Mouse (Mus musculus) lung, postnatal 25 days (tissue): ENCODE measurements around the gene Myb.

Source experiments
- DNase-seq: peaks from one replicate; pipeline ENCODE4 v3.0.0; 2022; ENCODE audit warnings: low spot score

Myb gene

DNA sequence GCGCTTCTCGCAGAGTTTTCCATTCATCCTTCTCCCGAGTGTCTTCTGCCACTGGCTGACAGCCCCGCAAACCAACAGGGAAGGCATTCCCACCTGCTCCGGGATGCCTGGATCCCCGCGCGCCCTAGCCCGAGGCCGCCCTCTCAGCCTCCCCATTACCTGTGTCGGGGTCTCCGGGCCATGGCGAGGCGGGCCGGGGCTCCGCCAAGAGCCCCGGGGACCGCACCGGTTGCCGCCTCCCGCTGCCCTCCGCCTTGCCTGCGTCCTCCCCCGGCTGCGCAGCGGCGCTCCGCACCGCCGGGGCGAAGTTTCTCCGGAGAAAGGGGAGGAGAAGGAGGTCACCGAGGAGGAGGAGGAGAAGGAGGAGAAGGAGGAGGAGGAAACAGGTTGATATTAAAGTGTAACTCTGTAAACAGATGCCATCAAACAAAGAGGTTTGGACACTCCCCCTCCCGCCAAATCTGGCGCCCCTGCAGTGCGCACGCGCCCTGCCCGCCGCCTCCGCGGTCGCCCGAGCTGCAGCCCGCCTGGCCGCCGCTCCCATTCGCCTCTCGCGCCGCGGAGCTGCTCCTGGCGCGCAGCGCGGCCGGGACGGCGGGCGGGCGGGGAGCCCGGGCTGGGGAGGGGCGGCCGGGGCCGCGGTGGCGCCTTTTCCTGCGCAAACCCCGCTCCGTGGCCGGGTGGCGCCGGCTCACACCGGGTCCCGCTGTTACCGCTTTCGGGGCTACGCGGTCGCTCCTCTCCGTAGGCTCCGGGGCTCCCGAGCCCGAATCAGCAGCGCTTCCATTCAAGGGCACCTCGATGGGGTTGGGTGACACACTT is at the start of gene Myb:
Gene Myb (minus strand): TSS at position 448 of the 822 bp plus-strand sequence.
- peak; percentile 32 for DNase-seq

DNA sequence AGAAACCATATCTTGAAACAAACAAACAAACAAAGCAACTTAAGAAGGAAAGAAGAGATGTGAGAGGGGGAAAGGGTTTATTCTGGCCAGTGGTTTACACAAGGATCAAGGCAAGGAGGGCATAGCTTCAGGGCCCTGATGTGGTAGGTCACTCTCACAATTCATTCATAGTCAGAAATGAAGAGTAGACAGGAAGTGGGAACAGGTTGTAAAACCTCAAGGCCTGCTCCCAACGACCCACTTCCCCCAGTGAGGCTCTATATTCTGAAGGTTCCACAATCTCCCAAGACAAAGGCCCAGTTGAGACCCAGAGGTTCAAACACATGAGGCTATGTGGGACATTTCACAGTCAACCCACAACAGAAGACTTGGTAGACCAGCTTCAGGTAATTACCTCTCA is 46.6 kb upstream of the Myb start:
- no peak for DNase-seq

DNA sequence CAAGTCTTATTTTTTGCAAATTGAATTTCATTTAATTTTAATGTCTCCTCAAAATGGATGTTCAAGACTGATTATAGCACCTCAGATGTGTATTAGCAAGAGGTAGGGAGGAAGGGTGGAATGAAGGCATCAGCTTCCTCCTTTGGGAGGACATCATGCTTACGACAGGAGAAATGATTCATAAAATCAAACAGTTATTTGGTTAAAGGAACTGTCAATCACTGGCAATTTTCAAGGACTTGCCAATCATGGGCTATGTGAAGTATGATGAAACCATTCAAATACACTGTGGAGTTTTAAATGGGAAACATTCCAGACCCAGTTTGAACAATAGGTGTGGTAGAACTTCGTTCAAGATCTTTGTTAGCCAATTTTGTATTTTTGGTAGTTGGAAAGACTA is 45.4 kb upstream of the Myb start:
- DNase-seq, result no peak

DNA sequence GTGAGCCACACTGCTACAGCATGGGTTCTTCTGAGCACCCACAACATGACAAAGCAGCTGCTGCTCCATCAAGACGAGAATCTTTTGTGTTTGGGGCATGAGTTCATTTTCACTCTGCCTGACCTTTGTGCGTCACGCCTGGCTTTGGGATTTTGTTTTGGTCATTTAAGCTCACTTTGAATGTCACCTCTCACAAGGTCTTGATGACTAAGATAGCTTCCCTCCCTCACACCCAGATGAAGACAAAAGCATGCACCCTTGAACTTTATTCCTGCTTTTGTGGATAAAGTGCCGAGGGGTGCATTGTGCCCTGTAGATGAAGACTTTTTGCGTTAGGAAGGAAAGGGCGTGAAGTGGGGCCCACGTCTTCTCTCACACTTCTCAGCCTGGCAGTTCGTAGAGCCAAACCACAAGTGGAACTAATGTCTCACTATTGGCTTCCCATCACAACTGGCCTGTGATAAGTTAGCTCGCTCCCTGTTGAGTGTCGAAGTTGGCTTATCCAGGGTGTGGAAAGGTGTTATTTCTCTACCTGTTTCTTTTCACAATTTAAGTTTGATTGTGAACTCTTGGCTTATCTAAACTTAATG is 43.8 kb upstream of the Myb start:
- DNase-seq, result no peak

DNA sequence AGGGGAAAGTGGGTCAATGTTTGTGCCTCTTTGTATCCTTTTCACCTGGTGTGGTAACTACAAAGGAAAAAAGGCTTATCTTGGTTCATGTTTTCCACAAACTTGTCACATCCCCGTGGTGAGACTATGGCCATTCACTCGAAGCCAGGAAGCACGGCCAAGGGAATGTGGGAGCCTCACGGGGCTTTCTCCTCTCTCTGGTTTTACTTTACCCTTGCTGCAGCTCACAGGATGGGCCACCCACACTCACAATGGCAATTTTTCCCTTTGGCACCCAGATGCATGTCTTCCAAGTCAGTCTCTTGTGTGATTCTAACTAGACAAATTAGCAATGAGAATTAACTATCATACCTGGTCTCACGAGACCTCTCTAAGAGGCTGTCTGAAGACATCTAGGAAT is 43.1 kb upstream of the Myb start:
- DNase-seq, result no peak

DNA sequence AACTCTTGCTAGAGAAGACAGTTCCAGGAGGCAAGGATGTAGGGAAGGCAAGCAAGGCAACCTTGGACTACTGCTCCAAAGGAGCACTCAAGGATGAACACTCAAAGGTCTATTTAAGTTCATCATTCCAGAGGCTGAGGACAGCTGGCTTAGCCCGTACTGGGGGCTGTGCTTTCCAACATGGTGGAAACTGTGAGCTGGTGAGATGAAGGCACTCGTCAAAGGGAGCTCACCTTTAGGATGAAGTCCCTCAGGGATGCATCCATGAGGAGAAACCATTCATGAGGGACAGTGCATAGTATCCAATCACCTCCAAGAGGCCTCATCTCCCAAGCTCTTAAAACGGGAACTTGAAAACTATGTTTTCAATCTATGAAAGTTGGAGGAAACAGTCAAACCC is 42.7 kb upstream of the Myb start:
- DNase-seq, result no peak

DNA sequence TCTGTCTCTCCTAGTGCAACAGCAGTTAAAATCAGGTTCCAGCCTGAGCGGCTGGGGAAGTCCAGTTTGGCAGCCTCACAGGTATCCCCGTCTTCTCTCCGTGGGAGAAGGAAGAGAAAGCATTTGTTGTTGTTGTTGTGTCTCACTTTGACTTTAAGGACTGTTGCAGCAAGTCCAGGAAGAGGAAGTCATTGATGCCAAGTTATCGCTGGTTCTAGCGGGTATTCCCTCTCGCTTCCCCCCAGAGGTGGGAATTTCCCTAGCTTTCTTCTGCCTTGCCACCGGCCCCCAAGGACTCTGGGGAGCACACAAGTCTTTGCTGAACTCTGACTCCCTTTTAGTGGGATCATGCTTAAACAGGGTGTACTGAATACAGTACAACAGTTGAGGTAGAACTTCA is 40.0 kb upstream of the Myb start:
- DNase-seq, result no peak

DNA sequence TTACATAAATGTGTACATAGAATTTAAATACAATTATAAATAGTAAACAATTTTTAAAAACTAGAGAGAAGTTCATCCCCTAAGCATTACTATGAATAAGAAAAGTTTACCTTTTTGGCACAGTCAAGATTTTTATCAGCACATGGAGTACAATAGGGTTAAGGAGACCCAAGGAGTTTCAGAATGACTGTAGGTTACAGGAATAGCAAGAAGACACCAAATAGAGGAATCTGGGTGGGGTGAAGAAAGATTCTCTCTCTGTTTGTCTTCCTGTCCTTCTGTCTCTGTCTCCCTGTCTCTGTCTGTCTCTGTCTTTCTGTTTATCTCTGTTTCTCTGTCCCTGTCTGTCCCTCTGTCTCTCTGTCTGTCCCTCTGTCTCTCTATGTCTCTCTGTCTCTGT is 39.5 kb upstream of the Myb start:
- DNase-seq, result no peak

DNA sequence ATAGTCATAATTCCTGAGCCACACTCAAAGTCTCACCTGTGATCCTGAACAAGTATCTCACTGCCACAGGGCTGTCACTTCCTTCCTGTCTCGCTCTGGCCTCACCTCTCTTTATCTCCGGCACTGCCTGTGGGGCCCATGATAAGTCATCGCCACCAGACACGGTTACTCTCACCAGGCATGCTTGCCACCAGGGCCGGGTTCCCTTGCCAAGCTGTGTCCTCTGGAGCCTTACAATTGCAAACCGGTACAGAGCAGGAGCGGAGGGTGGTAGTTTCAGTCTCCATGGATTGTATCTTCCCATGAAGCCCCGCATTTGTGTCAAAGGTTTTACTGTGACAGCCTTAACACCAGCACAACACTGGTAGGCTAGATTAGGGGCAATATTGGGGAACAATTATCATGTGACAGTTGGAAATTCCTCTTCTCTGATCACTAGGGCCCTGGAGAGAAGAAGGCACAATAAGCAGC is 35.9 kb upstream of the Myb start:
- no peak for DNase-seq

DNA sequence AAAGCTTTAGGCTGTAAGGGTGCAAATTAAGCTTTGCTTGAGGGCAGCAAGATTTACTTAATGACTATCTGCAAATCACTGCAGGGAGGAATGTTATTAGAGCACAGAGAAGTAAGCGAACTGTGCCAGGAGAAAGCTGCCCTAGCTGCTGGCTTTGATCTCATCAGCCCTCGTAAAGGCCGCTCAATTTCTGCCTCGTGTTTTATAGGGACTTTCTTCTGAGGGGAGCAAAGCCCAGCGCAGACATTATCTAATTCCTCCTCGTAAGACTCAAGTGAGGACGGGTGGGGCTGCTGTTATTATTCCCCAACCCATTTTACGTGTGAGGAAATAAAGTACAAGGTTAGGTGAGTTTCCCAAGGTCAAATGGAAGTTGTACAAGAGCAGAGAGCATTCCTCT is 34.8 kb upstream of the Myb start:
- DNase-seq, result no peak

DNA sequence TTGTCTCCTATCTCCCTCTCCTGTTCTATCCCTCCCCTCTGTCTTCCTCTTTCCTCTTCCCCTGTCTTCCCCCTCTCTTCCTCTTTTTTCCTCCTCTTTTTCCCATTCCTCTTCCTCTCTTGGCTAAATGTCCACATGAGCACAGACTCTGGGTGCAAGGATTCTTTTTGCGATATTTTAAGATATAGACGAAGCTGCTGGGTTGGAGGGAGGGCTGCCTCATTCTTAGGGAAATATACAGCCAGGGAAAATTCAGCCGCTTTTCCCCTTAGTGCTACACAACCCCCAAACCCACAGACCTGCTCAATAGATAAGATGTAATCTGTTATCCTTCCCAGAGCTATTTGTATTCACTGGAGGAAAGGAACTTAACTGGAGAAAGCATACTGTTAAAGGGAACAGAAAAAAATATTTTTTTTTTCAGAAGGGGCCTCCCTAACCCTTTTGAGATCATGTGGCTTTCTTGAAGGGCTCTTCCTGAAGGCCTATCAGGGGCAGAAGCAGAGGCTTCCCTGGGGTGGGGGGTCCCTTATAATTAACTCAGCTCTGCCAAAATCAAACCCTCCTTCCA is 33.2 kb upstream of the Myb start:
- no peak for DNase-seq

DNA sequence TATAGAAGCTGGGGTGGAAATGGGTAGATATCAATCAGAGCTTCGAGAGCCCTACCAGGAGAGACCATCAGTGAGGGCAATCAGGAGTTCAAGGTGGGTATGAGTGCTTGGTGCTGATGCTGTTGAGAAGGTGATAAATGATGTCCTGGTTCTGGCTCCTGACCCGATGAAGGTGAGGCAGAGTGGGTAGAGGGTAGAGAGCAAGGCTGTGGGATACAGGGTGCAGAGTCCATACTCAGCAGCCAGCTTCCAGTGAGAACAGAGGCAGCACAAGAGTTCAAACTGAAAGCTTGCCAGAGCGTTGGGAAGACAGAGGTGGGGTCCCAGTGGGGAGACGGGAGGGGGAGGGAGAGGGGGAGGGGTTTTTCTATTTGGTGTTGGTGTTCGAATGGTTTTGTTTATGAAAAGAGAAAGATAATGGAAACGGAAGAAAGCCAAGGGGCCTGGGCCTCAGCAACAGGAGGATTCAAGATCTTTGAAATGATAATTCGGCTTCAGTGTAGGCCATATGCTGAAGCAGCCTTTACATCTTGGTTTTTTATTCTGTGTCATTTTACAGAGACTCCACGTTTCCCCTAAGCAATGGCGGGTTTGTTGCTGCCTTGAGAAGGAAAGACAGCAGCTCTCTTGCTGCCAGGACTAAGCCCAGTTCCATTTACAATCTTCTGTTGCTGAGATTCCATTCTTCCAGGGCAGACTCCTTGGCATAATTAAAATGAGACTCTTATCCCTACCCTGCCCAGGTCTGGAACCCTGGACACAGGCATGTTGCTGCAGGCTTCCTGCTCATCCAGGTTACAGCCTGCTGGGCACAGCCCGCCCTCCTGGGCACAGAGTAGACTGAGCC is 32.5 kb upstream of the Myb start:
- no peak for DNase-seq

DNA sequence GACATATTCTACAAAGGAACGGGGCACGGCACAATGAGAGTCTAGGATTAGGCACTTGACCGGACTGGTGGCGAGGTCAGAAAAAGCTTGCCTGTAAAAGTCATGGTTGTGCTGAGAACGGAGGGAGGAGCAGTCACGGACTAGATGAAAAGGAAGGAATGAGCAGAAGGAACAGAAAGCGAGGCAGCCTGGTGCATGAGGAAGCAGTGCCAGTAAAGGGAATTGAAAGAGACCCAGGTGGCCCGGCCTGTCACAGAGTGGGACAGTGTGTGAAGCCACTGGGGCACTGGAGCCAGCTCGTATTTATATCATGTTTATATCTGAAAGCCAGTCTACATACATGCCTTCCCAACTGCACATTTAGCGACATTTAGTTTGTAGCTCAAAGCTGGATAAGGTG is 31.7 kb upstream of the Myb start:
- DNase-seq, result no peak

DNA sequence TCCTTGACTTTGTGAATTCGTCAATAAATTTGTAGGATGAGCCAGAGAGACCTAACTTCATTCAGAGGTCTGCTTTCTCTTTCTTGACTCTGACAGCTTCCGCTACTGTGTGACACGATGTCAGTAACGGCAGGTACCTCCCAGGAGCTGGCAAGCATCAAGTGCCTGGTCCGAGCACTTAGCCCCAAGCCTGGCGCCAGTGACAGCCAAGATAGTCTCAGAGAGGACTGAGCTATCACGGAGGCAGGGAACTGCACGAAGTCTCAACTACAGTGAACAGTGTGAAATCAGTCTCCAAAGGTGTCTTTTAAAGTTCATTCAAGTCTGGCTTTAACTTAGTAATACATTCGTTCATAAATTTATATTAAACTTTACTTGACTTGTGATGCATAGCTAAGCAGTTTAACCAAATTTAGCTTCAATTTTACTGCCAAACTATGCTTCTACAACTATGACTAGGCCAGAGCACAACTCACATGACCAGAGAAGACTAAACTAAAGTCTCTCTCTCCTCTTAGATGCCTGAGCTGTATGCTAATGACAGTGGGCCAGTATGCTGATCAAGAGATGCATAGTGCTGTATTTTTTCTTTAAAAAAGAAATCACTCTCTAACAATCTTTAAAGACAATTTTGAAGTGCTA is 29.1 kb upstream of the Myb start:
- DNase-seq, result no peak

DNA sequence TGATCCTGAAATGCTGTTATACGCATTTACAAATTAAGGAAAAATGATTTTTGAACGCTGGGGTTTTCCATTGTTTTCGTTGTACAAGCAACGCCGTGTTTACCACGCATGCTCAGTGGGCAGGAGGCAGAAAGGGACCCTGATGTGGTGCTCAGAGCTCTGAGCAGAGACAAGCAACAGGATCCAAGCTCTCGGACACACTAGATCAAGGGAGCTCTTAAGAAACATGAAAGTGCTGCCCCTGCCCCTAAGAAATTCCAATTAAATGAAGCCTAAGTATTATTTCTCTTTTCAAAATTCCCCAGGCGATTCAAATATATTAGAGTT is 28.5 kb upstream of the Myb start:
- DNase-seq, result no peak

DNA sequence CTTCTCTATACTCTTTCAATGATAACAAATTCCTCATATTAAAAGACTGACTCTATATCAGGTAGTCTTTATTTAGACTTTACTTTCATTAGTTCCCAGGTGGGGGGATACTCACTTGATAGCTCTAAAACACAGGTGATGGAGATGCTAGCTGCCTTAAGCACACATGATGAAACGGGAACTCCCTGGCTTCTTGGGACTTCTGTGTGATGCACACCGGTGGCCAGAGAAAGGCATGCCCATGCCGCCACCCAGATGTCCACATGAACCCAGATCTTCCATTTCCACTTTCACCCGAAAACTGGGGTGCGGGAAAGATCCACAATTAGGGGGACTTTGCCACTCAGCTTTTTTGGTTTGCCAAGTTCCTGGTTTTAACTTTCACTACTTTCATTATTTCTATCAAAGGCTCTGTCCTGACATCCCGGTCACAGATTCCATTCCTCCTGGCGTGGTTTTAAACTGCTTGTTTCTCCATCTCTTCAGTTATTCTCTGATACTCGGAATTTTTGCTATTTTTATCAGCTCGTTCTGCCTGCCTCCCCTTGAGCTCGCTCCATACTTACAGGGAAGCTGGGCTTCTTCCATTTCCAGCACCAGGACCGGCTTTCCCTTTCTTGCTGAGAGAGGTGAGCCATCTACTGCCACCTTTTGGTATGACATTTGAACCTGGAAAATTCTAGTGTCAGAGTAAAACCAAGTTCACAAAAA is 27.9 kb upstream of the Myb start:
- peak; percentile 60 for DNase-seq

DNA sequence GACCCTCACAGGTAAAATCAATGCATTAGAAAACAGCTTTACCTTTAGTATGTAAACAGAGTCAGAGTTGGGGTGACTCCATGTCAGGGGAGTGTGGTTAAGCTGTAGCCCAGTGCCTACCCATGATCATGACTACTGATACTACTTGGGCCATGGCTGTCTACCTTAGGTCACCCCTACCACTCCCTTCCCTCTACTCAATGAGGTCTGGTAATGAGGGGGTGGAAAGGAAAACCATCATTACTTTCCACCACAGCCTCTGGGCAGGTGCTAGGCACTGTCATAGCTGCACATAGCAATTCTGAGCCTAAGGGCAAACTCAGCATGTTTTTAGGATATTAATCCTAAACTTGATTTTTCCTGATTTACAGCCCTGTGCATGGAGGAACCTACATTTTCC is 27.1 kb upstream of the Myb start:
- no peak for DNase-seq

DNA sequence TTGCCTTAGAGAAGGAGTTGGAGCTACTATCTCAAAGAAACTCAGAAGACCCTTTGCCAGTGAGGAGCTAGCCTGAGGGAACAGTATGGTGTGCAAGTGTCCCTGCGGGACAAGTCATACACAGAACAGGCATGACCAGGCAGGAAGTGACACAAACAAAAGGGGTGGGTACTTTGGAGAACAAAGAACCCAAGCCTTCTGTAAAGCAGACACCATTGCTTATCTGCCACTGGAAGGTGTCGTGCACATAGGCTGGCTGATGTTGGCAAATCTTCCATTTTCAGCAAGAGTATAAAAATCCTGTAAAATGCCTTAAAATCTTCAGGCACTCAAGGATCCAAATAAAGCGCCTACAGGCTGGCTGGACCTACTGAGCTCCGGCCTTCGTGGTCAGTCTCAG is 25.9 kb upstream of the Myb start:
- peak; percentile 10 for DNase-seq

DNA sequence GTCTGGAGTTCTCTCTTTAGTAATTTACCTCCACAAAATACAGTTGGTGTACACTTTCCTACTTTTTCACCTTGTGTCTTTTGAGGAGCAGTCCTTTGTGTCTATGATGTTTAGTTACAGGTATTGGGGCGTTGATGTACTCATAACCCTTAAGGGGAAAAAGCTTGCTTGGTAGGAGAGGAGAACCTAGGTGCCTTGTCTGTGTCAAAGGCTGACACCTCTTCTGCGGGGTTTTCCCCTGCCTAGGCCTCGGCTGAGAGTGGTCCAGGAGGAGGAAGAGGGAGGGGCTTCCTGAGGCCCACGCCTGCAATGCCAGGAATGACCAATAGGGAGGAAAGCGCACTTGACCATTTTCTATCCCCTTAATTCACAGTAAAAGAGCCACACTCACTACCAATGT is 17.9 kb upstream of the Myb start:
- no peak for DNase-seq

DNA sequence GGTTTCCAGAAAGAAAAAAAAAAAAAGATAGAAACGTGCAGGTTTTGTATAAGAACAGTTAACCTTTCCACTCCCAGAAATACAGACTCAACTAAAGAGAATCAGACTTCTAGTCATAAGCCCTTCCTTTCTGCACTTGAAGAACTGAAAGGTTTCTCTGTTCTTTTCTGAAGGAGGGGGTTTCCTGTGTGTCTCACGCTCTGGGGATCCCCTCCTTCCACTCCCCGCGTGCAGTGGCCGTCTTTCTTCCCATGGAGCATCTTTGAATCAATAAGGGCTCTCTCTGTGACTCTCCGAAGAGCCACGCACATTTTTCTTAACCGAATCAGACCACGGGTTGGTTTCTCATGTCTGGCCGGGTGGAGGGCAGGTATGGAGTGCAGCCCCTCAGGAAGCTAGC is 17.5 kb upstream of the Myb start:
- DNase-seq, result no peak

DNA sequence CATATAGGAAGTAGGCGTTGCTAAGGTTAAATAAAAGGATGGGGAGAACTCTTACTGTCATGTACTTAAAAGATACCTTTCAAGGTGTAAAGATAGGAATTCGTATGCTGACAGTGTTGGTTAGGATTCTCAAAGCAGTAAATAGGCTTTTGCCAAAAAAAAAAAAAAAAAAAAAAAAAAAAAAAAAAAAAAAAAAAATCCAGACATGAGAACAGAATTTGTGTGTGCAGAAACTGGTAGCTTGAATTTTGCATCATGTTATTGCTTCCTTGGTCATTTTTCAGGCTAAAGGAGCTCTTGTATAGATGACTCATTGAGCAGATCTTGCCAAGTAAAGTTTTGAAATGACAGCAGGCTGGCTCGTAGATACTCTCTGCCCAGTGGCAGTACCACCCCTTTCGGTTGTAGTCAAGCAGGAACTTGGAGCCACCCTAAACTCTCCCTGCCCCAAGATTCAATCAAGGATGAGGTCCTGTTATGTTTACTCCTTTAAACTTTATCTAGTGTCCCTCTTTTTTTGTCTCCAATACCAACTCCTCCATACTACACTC is 11.9 kb upstream of the Myb start:
- DNase-seq, result no peak
